Mouse (Mus musculus) embryonic facial prominence, embryonic 14.5 days (tissue): Measurements from ENCODE around the gene Dnajc6. TPM values are rescaled to one million over a fixed set of nuclear protein-coding genes. Genes with fewer than 3 reads are reported as not detected.

ENCODE experiments used
- ATAC-seq: fragments of 200-750 bp; cut with Nextera tagmentation; 2 replicates; pipeline ENCODE4 v1.8.0; 2017; ENCODE audit warnings: low read depth, moderate number of reproducible peaks, moderate TSS enrichment
- DNase-seq: peaks from one replicate; pipeline ENCODE4 v3.0.0-alpha.2; 2015; ENCODE audit warnings: low spot score
- H3K27ac ChIP-seq: fragments of 300-500 bp; sonication (generic); replicated peaks from 2 replicates; pipeline ENCODE4 v1.5.1; 2014; ENCODE audit warnings: low read depth, mild to moderate bottlenecking, low read length, moderate library complexity
- H3K27me3 ChIP-seq: fragments of 300-500 bp; sonication (generic); replicated peaks from 2 replicates; pipeline ENCODE4 v1.6.1; 2014; ENCODE audit warnings: low read length; ENCODE audit not compliant: control insufficient read depth, insufficient read depth
- H3K36me3 ChIP-seq: fragments of 300-500 bp; sonication (generic); 2 replicates; pipeline ENCODE4 v1.6.1; 2014; ENCODE audit warnings: low read length, mixed read lengths; ENCODE audit not compliant: control insufficient read depth, insufficient read depth
- H3K4me1 ChIP-seq: fragments of 300-500 bp; sonication (generic); 2 replicates; pipeline ENCODE4 v1.6.1; 2014; ENCODE audit warnings: antibody characterized with exemption, low read length; ENCODE audit not compliant: control insufficient read depth, insufficient read depth
- H3K4me2 ChIP-seq: fragments of 300-500 bp; sonication (generic); 2 replicates; pipeline ENCODE4 v1.6.1; 2014; ENCODE audit warnings: low read depth, mild to moderate bottlenecking, low read length, moderate library complexity, mixed read lengths
- H3K4me3 ChIP-seq: fragments of 300-500 bp; sonication (generic); 2 replicates; pipeline ENCODE4 v1.5.1; 2014; ENCODE audit warnings: low read depth, mild to moderate bottlenecking, low read length
- H3K9ac ChIP-seq: fragments of 300-500 bp; sonication (generic); 2 replicates; pipeline ENCODE4 v1.6.1; 2014; ENCODE audit warnings: low read depth, mild to moderate bottlenecking, low read length, moderate library complexity, mixed read lengths
- H3K9me3 ChIP-seq: fragments of 300-500 bp; sonication (generic); 2 replicates; pipeline ENCODE4 v1.6.1; 2016; ENCODE audit warnings: low read length; ENCODE audit not compliant: control insufficient read depth
- WGBS: fragments of 180-500 bp; shearing (Covaris S2); extraction: QIAGEN DNeasy Blood & Tissue Kit; methylation state at CpG from one replicate; pipeline ENCODE4 v1.1.7; 2014; 5-methylcytosine and 5-hydroxymethylcytosine counted together
- polyA plus RNA-seq: library from polyadenylated mRNA; unstranded; fragments of >200 nt; fragmentation: Nextera tagmentation; extraction: Ambion mirVana; gene quantifications from 2 replicates; pipeline ENCODE4 v1.2.1, GENCODE M21; 2014

Dnajc6 gene
- polyA plus RNA-seq, 1 experiment from 2014 or later = 4.4 TPM

DNA sequence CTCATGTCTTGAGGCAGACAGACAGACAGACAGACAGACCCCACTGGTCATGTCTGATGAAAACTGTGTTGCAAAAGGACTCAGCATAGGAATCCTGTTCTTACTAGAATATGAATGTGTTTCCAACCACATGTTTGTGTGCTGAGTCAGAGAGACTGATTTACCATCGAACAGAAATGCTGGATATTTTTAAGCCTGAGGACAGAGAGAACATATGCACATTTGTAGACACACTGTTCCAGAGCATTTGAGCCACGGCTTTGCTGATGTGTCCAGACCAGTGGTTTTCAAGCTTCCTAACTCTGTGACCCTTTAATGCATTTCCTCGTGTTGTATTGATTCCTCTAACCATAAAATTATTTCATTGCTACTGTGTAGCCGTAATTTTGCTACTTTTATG, 146.8 kb downstream of the Dnajc6 start:
- Histone ChIP-seq H3K4me1 (no peaks in the 10 kb centered on the region), H3K27ac (no peak overlapping the region), H3K4me3 (no peak overlapping the region), H3K36me3 (no peaks in the 10 kb centered on the region), H3K27me3 (no peaks in the 10 kb centered on the region), H3K4me2 (no peak overlapping the region), H3K9me3 (no peaks in the 10 kb centered on the region), H3K9ac (no peak overlapping the region)
- WGBS = 81% methylated on average over 4 of the region's 4 CpGs
- ATAC-seq = no peak
- DNase-seq = no peak

DNA sequence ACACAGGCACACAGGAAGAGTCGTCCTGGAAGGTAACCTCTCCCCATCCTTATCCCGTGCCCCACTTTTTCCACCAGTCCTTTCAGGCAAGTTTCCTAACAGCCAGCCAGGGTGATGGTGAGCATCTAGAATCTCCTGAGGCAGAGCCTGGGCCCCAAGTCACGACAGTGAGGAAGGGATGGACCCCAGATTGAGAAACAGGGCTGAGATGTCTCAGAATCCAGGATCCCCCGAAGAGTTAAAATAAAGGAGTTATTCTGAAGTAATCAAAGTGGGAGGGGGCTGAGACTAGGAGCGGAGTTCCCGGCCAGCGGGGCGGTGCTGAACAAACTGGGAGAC, 150.4 kb downstream of the Dnajc6 start:
- Histone ChIP-seq H3K4me2 (peak overlapping the region; percentile 66), H3K27ac (peak overlapping the region; percentile 85), H3K27me3 (no peaks in the 10 kb centered on the region), H3K4me3 (peak overlapping the region; percentile 72), H3K4me1 (peaks cover 14% of the 10 kb centered on the region), H3K9me3 (no peaks in the 10 kb centered on the region), H3K9ac (peak overlapping the region; percentile 68), H3K36me3 (no peaks in the 10 kb centered on the region)
- DNase-seq (no peak), ATAC-seq (peak; percentile 9)
- WGBS = under 1% methylated on average over 8 of the region's 8 CpGs

DNA sequence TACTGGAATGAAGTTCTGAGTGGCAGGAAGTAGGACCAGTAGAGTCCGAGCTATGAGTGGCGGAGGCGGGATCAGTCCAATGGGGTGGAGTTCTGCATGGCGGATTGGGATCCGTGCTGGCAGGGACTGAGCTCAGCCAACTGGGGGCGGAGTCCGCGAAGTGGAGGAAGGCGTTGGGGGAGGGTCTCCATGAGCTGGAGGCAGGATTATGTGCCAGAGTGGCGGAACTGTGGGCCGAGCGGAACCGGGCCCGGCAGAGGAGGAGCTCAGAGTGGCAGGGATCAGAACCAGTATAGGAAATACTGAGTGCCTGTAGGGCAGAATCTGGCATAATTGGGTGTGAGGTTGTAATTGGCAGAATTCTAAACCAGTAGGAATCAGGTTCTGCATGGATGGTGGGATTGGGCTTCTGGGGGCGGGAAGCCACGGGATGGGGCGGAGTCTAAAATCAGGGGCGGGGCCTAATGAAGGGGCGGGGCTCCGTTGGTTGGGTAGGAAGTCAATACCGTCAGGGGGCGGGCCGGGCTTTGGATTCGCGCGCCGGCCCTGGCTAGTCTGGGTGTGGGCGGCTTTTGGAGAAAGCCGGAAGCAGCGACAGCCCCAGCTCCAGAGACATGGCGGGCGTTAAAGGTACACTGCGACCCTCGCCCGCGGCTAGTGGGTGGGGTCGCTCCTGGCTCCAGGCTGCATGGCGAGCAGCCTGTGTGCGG, 150.9 kb downstream of the Dnajc6 start, which contains the start of gene Leprot:
Gene Leprot (plus strand): TSS at position 523 of the 710 bp plus-strand sequence.
- peaks cover 14% of the 10 kb centered on the region for H3K4me1 ChIP-seq
- no peaks in the 10 kb centered on the region for H3K27me3 ChIP-seq
- H3K4me2 ChIP-seq = peak within 1 kb of the TSS; percentile 66
- peak within 1 kb of the TSS; percentile 95 for H3K9ac ChIP-seq
- H3K9me3 ChIP-seq = no peaks in the 10 kb centered on the region
- DNase-seq = peak; percentile 99
- 0% methylated on average over 23 of the region's 39 CpGs for whole genome bisulfite sequencing
- no peaks in the 10 kb centered on the region for H3K36me3 ChIP-seq
- peak within 1 kb of the TSS; percentile 72 for H3K4me3 ChIP-seq
- peak; percentile 99 for ATAC-seq
- peak within 1 kb of the TSS; percentile 96 for H3K27ac ChIP-seq

DNA sequence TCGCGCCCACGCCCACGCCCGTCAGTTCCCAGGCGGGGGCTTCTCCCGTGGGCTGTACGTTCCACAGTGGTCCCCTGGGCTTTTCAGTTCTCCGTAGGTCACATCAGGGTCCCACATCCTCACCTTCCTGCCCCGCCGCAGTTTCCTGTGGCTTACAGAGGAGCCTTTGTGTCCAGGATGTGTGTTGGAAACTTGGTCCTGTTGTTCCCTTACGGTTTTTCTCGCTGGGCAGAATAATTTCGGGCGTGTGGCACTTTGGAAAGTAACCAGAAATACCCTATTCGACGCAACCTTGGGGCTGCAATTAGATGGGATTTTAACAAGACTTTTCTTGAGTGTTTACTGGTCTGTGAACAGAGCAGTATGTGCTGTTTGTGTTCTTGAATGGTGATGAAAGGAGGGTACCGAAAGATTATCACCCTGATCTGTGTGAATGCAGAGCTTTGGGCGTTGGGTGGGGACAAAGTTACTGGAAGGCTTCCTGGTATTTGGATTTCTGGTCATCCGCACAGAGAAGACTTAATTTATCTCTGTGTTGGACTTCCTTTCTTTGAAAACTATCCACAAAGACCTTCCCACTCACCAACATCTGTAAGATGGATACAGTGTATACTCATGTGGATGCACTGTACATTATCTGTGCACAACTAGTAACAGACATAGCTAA, 151.7 kb downstream of the Dnajc6 start:
- ATAC-seq (no peak), DNase-seq (no peak)
- peak overlapping the region; percentile 96 for H3K27ac ChIP-seq
- peaks cover 14% of the 10 kb centered on the region for H3K4me1 ChIP-seq
- no peaks in the 10 kb centered on the region for H3K36me3 ChIP-seq
- peak overlapping the region; percentile 95 for H3K9ac ChIP-seq
- H3K4me3 ChIP-seq = peak overlapping the region; percentile 72
- 1% methylated on average over 15 of the region's 20 CpGs for WGBS
- H3K4me2 ChIP-seq = peak overlapping the region; percentile 66
- H3K9me3 ChIP-seq = no peaks in the 10 kb centered on the region
- no peaks in the 10 kb centered on the region for H3K27me3 ChIP-seq

DNA sequence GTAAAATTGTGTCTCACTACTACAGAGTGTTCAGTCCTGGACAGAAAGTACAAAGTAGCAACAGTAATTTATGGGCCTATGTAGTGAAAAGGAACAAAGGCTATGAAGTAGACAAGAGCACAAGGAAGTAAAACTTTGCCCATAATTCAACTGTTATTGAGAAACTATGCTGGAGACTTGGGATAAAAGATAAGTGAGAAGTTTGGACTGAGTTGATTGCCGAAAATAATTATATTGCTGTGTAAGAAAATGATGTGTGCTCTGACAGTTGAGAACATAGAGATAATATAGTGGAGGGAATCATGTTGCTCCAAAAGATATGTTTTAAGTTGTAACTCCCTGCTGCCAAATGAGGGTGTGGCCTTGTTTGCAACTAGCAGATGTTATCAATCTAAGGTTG, 152.3 kb downstream of the Dnajc6 start:
- DNase-seq = peak; percentile 40

DNA sequence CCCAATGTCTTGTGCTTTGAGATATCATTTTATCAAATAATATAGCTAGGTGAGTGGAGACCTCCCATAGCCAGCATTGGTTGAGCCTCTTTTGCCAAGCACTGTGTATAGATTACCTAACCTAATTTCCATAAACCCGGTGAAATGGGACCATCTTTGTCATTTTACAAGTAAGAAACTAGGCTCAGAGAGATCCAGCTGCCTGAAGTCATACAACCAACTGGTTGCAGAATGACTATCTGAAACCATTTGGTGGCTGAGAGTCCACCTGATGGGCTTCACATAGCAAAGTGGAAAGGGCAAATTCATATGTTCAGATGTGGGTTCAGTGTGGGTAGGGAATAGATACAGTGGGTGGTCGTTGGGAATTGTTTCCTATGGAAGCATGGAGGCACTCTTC, 154.5 kb downstream of the Dnajc6 start:
- ATAC-seq (no peak), DNase-seq (no peak)
- H3K4me1 ChIP-seq = peaks cover 17% of the 10 kb centered on the region
- WGBS = 90% methylated on average over 2 of the region's 2 CpGs
- no peaks in the 10 kb centered on the region for H3K9me3 ChIP-seq
- H3K27me3 ChIP-seq = no peaks in the 10 kb centered on the region
- no peak overlapping the region for H3K27ac ChIP-seq
- no peak overlapping the region for H3K4me3 ChIP-seq
- H3K4me2 ChIP-seq = no peak overlapping the region
- H3K36me3 ChIP-seq = peaks cover 3% of the 10 kb centered on the region; the same call in 1 of the 2 replicates
- no peak overlapping the region for H3K9ac ChIP-seq

More for the DNA sequence above, 152.3 kb downstream of the Dnajc6 start:
- Histone ChIP-seq H3K4me2 (peak overlapping the region; percentile 66), H3K27me3 (no peaks in the 10 kb centered on the region), H3K9me3 (no peaks in the 10 kb centered on the region), H3K27ac (no peak overlapping the region), H3K4me3 (peak overlapping the region; percentile 72), H3K9ac (peak overlapping the region; percentile 95; the same call in 1 of the 2 replicates), H3K36me3 (peaks cover 3% of the 10 kb centered on the region; the same call in 1 of the 2 replicates), H3K4me1 (peaks cover 14% of the 10 kb centered on the region)
- ATAC-seq = no peak
- WGBS = 72% methylated on average over 1 of the region's 1 CpGs

DNA sequence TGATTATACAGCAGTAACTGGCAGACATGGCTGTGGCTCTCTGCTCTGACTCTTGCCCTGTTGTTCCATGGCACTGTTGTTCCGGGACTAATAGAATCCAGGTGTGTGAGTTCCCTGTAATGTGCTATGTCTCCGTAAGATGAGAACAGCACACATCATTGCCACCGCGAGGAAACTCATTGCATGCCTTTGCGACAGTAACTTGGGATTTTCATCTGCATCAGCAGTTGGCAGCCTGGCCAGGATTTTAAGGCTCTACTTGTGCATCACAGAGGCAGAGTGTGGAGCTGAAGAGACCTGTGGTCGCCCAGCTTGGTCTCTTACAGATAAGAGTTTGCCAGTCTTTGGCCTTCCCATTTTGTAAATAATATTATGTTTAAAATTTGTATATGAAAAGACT, 157.8 kb downstream of the Dnajc6 start:
- no peak overlapping the region for H3K4me3 ChIP-seq
- no peak overlapping the region for H3K4me2 ChIP-seq
- DNase-seq (peak; percentile 63), ATAC-seq (peak; percentile 58; the same call in 1 of the 2 replicates)
- peaks cover 8% of the 10 kb centered on the region for H3K4me1 ChIP-seq
- H3K27ac ChIP-seq = no peak overlapping the region; the same call in 1 of the 2 replicates
- peaks cover 23% of the 10 kb centered on the region; the same call in 1 of the 2 replicates for H3K36me3 ChIP-seq
- H3K27me3 ChIP-seq = no peaks in the 10 kb centered on the region
- H3K9ac ChIP-seq = peak overlapping the region; percentile 30; the same call in 1 of the 2 replicates
- 33% methylated on average over 6 of the region's 6 CpGs for WGBS
- no peaks in the 10 kb centered on the region for H3K9me3 ChIP-seq

DNA sequence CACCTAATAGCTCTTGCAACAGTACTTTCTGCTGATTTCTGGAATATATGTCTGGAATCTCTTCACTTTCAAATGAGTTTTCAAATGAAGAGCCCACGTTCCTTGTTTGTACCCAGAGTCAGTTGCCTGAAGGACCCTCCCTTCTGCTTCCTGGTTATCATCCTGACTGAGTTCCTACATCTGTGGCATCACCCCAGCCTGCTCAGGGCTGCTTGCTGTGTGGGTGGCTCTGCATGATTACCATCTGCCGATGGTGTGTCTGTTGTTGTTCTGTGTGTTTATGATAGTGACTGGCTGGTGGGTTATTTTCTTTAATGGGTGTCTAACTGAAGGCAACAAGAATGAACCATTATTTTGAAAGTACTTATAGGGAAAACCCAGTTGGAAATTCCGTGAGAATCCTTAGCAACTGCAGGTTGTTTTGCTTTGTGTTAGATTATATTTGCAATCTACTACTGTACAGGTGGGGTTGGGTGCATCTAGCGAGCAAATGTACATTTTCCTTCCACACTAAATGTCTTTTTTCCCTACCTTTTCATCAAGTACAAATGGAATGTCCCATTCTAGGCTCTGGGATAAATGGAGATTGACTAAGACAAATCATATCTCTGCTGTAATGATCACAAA, 158.5 kb downstream of the Dnajc6 start:
- H3K4me1 ChIP-seq = peaks cover 3% of the 10 kb centered on the region; the same call in 1 of the 2 replicates
- ATAC-seq (no peak), DNase-seq (no peak)
- no peaks in the 10 kb centered on the region for H3K27me3 ChIP-seq
- H3K4me3 ChIP-seq = no peak overlapping the region
- no peak overlapping the region for H3K27ac ChIP-seq
- H3K9ac ChIP-seq = 0 out of 2 replicates have a peak overlapping the region, but pooled peaks have one; percentile 30
- no peaks in the 10 kb centered on the region for H3K9me3 ChIP-seq
- no peak overlapping the region for H3K4me2 ChIP-seq
- 70% methylated on average over 4 of the region's 4 CpGs for WGBS
- H3K36me3 ChIP-seq = peaks cover 29% of the 10 kb centered on the region
